In genomic region chr13:95419204-95419749, GRCm38 (mm10) we compare ENCODE assay signal across 10 mouse cellular contexts. TPM values are rescaled to one million over a fixed set of nuclear protein-coding genes. Genes with fewer than 3 reads are reported as not detected.
A peak's percentile ranks its signal among the peaks of the same experiment; 100 is the strongest.
DNase-seq lines count a peak whose midpoint lies in the region; ATAC-seq and TF ChIP-seq lines count a peak whose summit lies in the region.
"Had no signal": no experiment of that assay in that cellular context is flagged by ENCODE, and none has a peak within 500 bp of the region (broad histone marks: within the 10 kb centered on the region; RNA-seq: fewer than 3 reads in every experiment).

No protein-coding gene starts in this region.

- no peaks in the 10 kb centered on the region for H3K36me3 ChIP-seq in intestine, embryonic 15.5 days
- no peaks in the 10 kb centered on the region for H3K36me3 ChIP-seq in intestine, embryonic 16.5 days (ENCODE audit: control insufficient read depth, insufficient read depth, low read length)
- no peaks in the 10 kb centered on the region for H3K36me3 ChIP-seq in forebrain, embryonic 16.5 days (ENCODE audit: control insufficient read depth, insufficient read depth)
- no peaks in the 10 kb centered on the region for H3K36me3 ChIP-seq in midbrain, embryonic 14.5 days (ENCODE audit: control insufficient read depth, insufficient read depth, low read length)

- H3K4me2 ChIP-seq in intestine, embryonic 15.5 days (replicated peaks), result no peak overlapping the region
- H3K4me2 ChIP-seq in intestine, embryonic 16.5 days (ENCODE audit: low read depth, low read length), result no peak overlapping the region
- peak overlapping the region; percentile 17 for H3K4me2 ChIP-seq in forebrain, embryonic 16.5 days (ENCODE audit: low read length)
- H3K4me2 ChIP-seq in midbrain, embryonic 14.5 days (ENCODE audit: low read length), result peak overlapping the region; percentile 38

- H3K4me1 ChIP-seq in intestine, embryonic 15.5 days (replicated peaks), result peaks cover 8% of the 10 kb centered on the region; the same call in 1 of the 2 replicates
- no peaks in the 10 kb centered on the region for H3K4me1 ChIP-seq in intestine, embryonic 16.5 days (ENCODE audit: control insufficient read depth, insufficient read depth, low read length)
- H3K4me1 ChIP-seq in forebrain, embryonic 16.5 days (replicated peaks; ENCODE audit: control insufficient read depth, insufficient read depth, low read length), result peaks cover 11% of the 10 kb centered on the region
- H3K4me1 ChIP-seq in midbrain, embryonic 14.5 days (ENCODE audit: control insufficient read depth, insufficient read depth, low read length), result peaks cover 26% of the 10 kb centered on the region

- H3K9me3 ChIP-seq in intestine, embryonic 15.5 days, result no peaks in the 10 kb centered on the region
- no peaks in the 10 kb centered on the region for H3K9me3 ChIP-seq in intestine, embryonic 16.5 days (ENCODE audit: control insufficient read depth, low read length)
- no peaks in the 10 kb centered on the region for H3K9me3 ChIP-seq in forebrain, embryonic 16.5 days (ENCODE audit: control insufficient read depth, low read length)
- H3K9me3 ChIP-seq in midbrain, embryonic 14.5 days (ENCODE audit: control insufficient read depth, low read length), result no peaks in the 10 kb centered on the region

- no peak overlapping the region for H3K9ac ChIP-seq in intestine, embryonic 15.5 days
- H3K9ac ChIP-seq in intestine, embryonic 16.5 days (ENCODE audit: low read depth, low read length), result no peak overlapping the region
- H3K9ac ChIP-seq in forebrain, embryonic 16.5 days (replicated peaks; ENCODE audit: low read depth, low read length), result no peak overlapping the region
- H3K9ac ChIP-seq in midbrain, embryonic 14.5 days (replicated peaks; ENCODE audit: low read length), result no peak overlapping the region
- H3K9ac ChIP-seq: liver, embryonic 14.5 days had no signal

- no peak overlapping the region for H3K27ac ChIP-seq in intestine, embryonic 15.5 days
- no peak overlapping the region for H3K27ac ChIP-seq in intestine, embryonic 16.5 days (ENCODE audit: low read length)
- peak overlapping the region; percentile 4; the same call in 1 of the 2 replicates for H3K27ac ChIP-seq in forebrain, embryonic 16.5 days (ENCODE audit: low read length)
- H3K27ac ChIP-seq in midbrain, embryonic 14.5 days (replicated peaks; ENCODE audit: low read depth, low read length), result peak overlapping the region; percentile 80
- H3K27ac ChIP-seq in left cerebral cortex, adult 2 months, result no peak overlapping the region
- H3K27ac ChIP-seq: liver, embryonic 14.5 days had no signal

- ATAC-seq in intestine, embryonic 15.5 days, result 0 out of 2 replicates have a peak, but pooled peaks have one; percentile 28
- ATAC-seq in intestine, embryonic 16.5 days, result no peak
- peak; percentile 77 for ATAC-seq in forebrain, embryonic 16.5 days
- ATAC-seq in midbrain, embryonic 14.5 days (ENCODE audit: low FRiP score, low TSS enrichment), result peak; percentile 87

- no peak overlapping the region for H3K4me3 ChIP-seq in intestine, embryonic 15.5 days (replicated peaks)
- no peak overlapping the region for H3K4me3 ChIP-seq in intestine, embryonic 16.5 days (ENCODE audit: low read length)
- H3K4me3 ChIP-seq in forebrain, embryonic 16.5 days (replicated peaks; ENCODE audit: low read length), result no peak overlapping the region
- no peak overlapping the region for H3K4me3 ChIP-seq in midbrain, embryonic 14.5 days (replicated peaks; ENCODE audit: low read depth, low read length)
- no peak overlapping the region for H3K4me3 ChIP-seq in left cerebral cortex, adult 2 months

- intact Hi-C loops in left cerebral cortex, adult 2 months (cut with DNase I), result no loop called here

- no peak for TF ChIP-seq CTCF in left cerebral cortex, adult 2 months (IDR thresholded peaks at IDR 0.05)

- no peaks in the 10 kb centered on the region for H3K27me3 ChIP-seq in intestine, embryonic 15.5 days (replicated peaks)
- H3K27me3 ChIP-seq in intestine, embryonic 16.5 days (replicated peaks; ENCODE audit: control insufficient read depth, insufficient read depth, low read length), result no peaks in the 10 kb centered on the region
- no peaks in the 10 kb centered on the region for H3K27me3 ChIP-seq in forebrain, embryonic 16.5 days (replicated peaks; ENCODE audit: control insufficient read depth, insufficient read depth, low read length)
- no peaks in the 10 kb centered on the region for H3K27me3 ChIP-seq in midbrain, embryonic 14.5 days (ENCODE audit: control insufficient read depth, insufficient read depth, low read length)

- 13% methylated on average over 8 of the region's 8 CpGs for WGBS in intestine, embryonic 15.5 days
- WGBS in intestine, embryonic 16.5 days, result 18% methylated on average over 8 of the region's 8 CpGs
- 20% methylated on average over 8 of the region's 8 CpGs for WGBS in forebrain, embryonic 16.5 days
- WGBS in midbrain, embryonic 14.5 days, result 11% methylated on average over 8 of the region's 8 CpGs

- peak; percentile 34 for DNase-seq in R1 (ENCODE audit: low read depth, low spot score)
- DNase-seq in midbrain, embryonic 14.5 days, result peak; percentile 86
- DNase-seq in urinary bladder, postnatal 10 days (ENCODE audit: low spot score), result no peak
- no peak for DNase-seq in left cerebral cortex, adult 2 months (ENCODE audit: extremely low spot score in 1 of 2, low spot score in 2 of 2)
- no peak for DNase-seq in spleen, adult 18-20 months
- DNase-seq: kidney, adult 9 months had no signal

RNA-seq across cellular contexts. Expression of gene Crhbp, which starts 25.4 kb away (rescaled TPM):
- polyA plus RNA-seq in intestine, embryonic 15.5 days (2015; fragmentation: Nextera tagmentation; extraction: Ambion mirVana), result 0.15 and 0.24 TPM in 2 replicates
- polyA plus RNA-seq in intestine, embryonic 16.5 days (2015; fragmentation: Nextera tagmentation; extraction: Ambion mirVana), result 0.20 and 0.22 TPM in 2 replicates
- 0.93 and 1.2 TPM in 2 replicates for polyA plus RNA-seq in forebrain, embryonic 16.5 days (2015; fragmentation: Nextera tagmentation; extraction: Ambion mirVana)
- polyA plus RNA-seq in midbrain, embryonic 14.5 days (2014; fragmentation: Nextera tagmentation; extraction: Ambion mirVana), result 3.2 and 3.3 TPM in 2 replicates
- total RNA-seq in left cerebral cortex, adult 2 months (2021), result 10 to 100 TPM; 24.5 to 25.0 TPM

RNA-seq across cellular contexts. Expression of gene Aggf1, which starts 44.1 kb away (rescaled TPM):
- polyA plus RNA-seq in intestine, embryonic 15.5 days (2015; fragmentation: Nextera tagmentation; extraction: Ambion mirVana), result 29.8 and 32.3 TPM in 2 replicates
- 22.8 and 25.0 TPM in 2 replicates for polyA plus RNA-seq in intestine, embryonic 16.5 days (2015; fragmentation: Nextera tagmentation; extraction: Ambion mirVana)
- 42.3 and 47.3 TPM in 2 replicates for polyA plus RNA-seq in forebrain, embryonic 16.5 days (2015; fragmentation: Nextera tagmentation; extraction: Ambion mirVana)
- polyA plus RNA-seq in midbrain, embryonic 14.5 days (2014; fragmentation: Nextera tagmentation; extraction: Ambion mirVana), result 35.7 and 46.4 TPM in 2 replicates
- 10 to 100 TPM; 50.9 to 51.1 TPM for total RNA-seq in left cerebral cortex, adult 2 months (2021)

RNA-seq across cellular contexts. Expression of gene S100z, which starts 59.2 kb away (rescaled TPM):
- 0.43 and 0.51 TPM in 2 replicates for polyA plus RNA-seq in intestine, embryonic 15.5 days (2015; fragmentation: Nextera tagmentation; extraction: Ambion mirVana)
- polyA plus RNA-seq in intestine, embryonic 16.5 days (2015; fragmentation: Nextera tagmentation; extraction: Ambion mirVana), result 0.40 and 1.2 TPM in 2 replicates
- polyA plus RNA-seq in forebrain, embryonic 16.5 days (2015; fragmentation: Nextera tagmentation; extraction: Ambion mirVana), result not detected in 2 replicates
- not detected in 2 replicates for polyA plus RNA-seq in midbrain, embryonic 14.5 days (2014; fragmentation: Nextera tagmentation; extraction: Ambion mirVana)
- not detected for total RNA-seq in left cerebral cortex, adult 2 months (2021)
- polyA plus RNA-seq: liver, embryonic 14.5 days had no signal

Comparison
In these comparisons a context has a peak if more than half of its experiments do, and no peak if none do; other contexts are left out.
1. H3K27ac ChIP-seq: peak in forebrain, embryonic 16.5 days (single experiment) and midbrain, embryonic 14.5 days (single experiment); none in intestine, embryonic 15.5 days (single experiment), intestine, embryonic 16.5 days (single experiment) and left cerebral cortex, adult 2 months (single experiment).
2. H3K4me2 ChIP-seq: peak in forebrain, embryonic 16.5 days (single experiment) and midbrain, embryonic 14.5 days (single experiment); none in intestine, embryonic 15.5 days (single experiment) and intestine, embryonic 16.5 days (single experiment).
3. DNase-seq: peak in R1 (single experiment) and midbrain, embryonic 14.5 days (single experiment); none in urinary bladder, postnatal 10 days (single experiment), left cerebral cortex, adult 2 months (0 of 2) and spleen, adult 18-20 months (0 of 2).